Comparison of ENCODE assay signal across 34 mouse cellular contexts in genomic region chr9:103393256-103393655, GRCm38 (mm10).
"Had no signal": no experiment of that assay in that cellular context is flagged by ENCODE, and none has a peak within 500 bp of the region (broad histone marks: within the 10 kb centered on the region; RNA-seq: fewer than 3 reads in every experiment).

No protein-coding gene starts in this region.

- H3K9me3 ChIP-seq: heart, embryonic 13.5 days; heart, embryonic 15.5 days; hindbrain, embryonic 10.5 days; hindbrain, embryonic 12.5 days; hindbrain, embryonic 15.5 days; intestine, embryonic 15.5 days; kidney, embryonic 15.5 days had no signal

- ATAC-seq: hindbrain, embryonic 16.5 days; hindbrain, postnatal 0 days; inflammation-experienced regulatory T-cells, adult 6 months; intestine, embryonic 15.5 days; intestine, embryonic 16.5 days; intestine, postnatal 0 days had no signal

- DNase-seq: heart, postnatal 10 days; heart, postnatal 14 days; heart, postnatal 36 days; heart, postnatal 4 days; kidney, adult 11 months; kidney, adult 18-20 months; kidney, adult 2 months; kidney, adult 8-10 months; kidney, adult 9 months; kidney, postnatal 10 days; kidney, postnatal 14 days; kidney, postnatal 25 days; kidney, postnatal 36 days; kidney, postnatal 4 days; layer of hippocampus, adult 9-11 months; layer of hippocampus, postnatal 36 days had no signal

- H3K27me3 ChIP-seq: heart, embryonic 12.5 days; heart, embryonic 13.5 days; heart, embryonic 15.5 days; hindbrain, embryonic 12.5 days; hindbrain, embryonic 13.5 days; hindbrain, embryonic 15.5 days; intestine, embryonic 15.5 days; kidney, embryonic 15.5 days had no signal

- H3K27ac ChIP-seq: heart, embryonic 13.5 days; heart, embryonic 15.5 days; hindbrain, embryonic 10.5 days; hindbrain, embryonic 12.5 days; hindbrain, embryonic 13.5 days; hindbrain, embryonic 14.5 days; hindbrain, embryonic 15.5 days; hindbrain, postnatal 0 days; intestine, embryonic 15.5 days; kidney, embryonic 15.5 days; kidney, postnatal 0 days; layer of hippocampus, adult 2 months had no signal

- H3K4me2 ChIP-seq: heart, embryonic 11.5 days; heart, embryonic 12.5 days; heart, embryonic 13.5 days; heart, embryonic 15.5 days; hindbrain, embryonic 12.5 days; hindbrain, embryonic 13.5 days; hindbrain, embryonic 14.5 days; hindbrain, embryonic 15.5 days; intestine, embryonic 15.5 days; kidney, embryonic 15.5 days had no signal

- H3K9ac ChIP-seq: heart, embryonic 12.5 days; heart, embryonic 13.5 days; heart, embryonic 15.5 days; hindbrain, embryonic 12.5 days; hindbrain, embryonic 13.5 days; hindbrain, embryonic 14.5 days; hindbrain, embryonic 15.5 days; intestine, embryonic 15.5 days; kidney, embryonic 15.5 days had no signal

- H3K36me3 ChIP-seq: heart, embryonic 12.5 days; heart, embryonic 13.5 days; heart, embryonic 15.5 days; hindbrain, embryonic 10.5 days; hindbrain, embryonic 12.5 days; hindbrain, embryonic 13.5 days; hindbrain, embryonic 15.5 days; intestine, embryonic 15.5 days; kidney, embryonic 15.5 days had no signal

- H3K4me3 ChIP-seq: heart, embryonic 12.5 days; heart, embryonic 13.5 days; heart, embryonic 15.5 days; hindbrain, embryonic 10.5 days; hindbrain, embryonic 12.5 days; hindbrain, embryonic 13.5 days; hindbrain, embryonic 15.5 days; intestine, embryonic 15.5 days; kidney, embryonic 15.5 days; layer of hippocampus, adult 2 months had no signal

- H3K4me1 ChIP-seq: hindbrain, embryonic 10.5 days; hindbrain, embryonic 12.5 days; hindbrain, embryonic 13.5 days; hindbrain, embryonic 15.5 days; intestine, embryonic 15.5 days; kidney, embryonic 15.5 days had no signal
